Mouse (Mus musculus) left cerebral cortex, adult 9 months (tissue): Measurements from ENCODE around the gene Moap1.
A peak's percentile ranks its signal among the peaks of the same experiment; 100 is the strongest.

Experiments used
- DNase-seq, 2 experiments: peaks; one replicate each; pipeline ENCODE4 v3.0.0; 2022; ENCODE audit warnings: low spot score in 2 of 2

The Moap1 gene

DNA sequence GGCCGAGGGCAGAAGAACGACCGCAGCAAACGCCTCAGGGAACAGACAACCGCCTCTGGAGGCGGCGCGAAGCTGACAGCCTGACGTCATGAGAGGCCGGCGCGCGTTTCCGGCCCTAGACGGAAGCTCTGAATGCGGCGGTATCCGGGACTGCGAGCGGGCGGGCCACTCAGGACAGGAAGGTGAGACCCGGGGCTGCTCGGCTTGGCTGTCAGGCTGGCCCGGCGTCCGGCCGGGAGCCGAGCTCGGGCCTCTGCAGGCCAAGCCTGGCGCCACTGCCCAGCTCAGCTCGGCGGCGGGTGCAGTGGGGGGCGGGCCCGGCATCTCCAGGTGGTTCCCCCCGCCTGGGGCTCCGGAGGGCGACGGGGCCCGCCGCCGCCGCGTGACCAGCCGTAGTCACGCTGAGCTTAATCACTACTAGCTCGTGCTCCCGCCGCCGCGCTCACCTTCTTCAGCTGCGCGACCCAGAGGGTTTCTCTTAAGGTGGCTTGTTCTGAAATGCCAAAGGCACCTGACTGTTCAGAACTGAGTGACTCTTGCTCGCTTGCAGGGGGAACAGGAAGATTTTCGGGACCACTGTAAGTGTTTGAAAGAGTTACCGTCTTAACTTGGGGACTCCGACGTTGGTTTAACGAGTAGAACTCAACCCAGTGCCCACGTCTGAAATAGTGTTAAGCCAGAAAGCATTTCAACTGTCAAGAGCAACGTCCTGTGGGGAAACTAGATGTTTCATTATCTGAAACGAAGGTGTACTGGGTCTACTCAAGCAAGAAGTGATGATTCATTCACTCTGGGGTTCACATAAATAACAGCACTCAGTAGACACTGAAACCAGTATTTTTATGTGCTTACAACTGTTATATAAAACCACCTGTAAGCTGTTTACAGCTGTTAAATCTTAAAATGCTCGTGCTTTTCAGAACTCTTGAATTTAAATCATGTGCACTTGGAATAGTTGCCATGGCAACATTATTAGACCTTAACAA is at the start of gene Moap1, which contains the start of gene Tmem251:
Moap1 (minus strand) TSS at position 73 of the 986 bp plus-strand sequence.
Tmem251 (plus strand) TSS at position 174 of the 986 bp plus-strand sequence.
- peak; percentile 73 to 90 for DNase-seq

GRCm38 (mm10) chr12:102787927-102788326 is 44.5 kb upstream of the Moap1 start:
- DNase-seq: no peak

- DNase-seq: no peak
These were observed 42.1 kb upstream of the Moap1 start for GRCm38 (mm10) chr12:102785593-102785985.

DNA sequence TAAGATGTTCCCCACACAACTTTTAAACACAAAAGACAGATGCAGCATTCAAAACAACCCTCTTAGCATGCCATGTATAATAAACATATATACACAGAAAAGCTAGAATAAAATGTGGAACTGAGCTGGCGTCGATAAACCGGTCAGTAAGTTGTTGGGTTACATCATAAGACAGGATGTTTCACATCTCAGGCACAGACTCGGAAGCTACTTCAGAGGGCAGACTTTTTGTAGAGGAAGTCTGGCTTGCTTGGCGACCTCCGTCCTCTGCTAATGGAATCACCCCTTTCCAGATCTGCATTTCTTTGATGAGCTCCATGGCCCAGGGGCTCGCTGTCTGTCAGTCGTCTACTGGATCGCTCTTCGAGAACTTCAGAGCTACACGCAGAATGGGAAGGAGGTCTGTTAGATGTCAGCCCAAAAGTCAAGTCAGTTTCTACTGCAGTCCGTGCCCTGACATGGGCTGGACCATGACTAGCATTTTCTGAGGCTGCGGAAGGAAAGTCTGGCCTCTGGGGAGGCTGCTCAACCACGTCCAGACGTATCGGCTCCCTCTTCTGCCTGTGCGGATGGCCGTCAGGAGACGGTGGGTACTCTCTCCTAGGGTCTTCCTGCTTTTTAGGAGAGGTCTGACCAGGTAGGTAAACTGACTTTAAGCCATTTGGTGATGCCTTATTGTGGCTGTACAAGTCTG is 41.6 kb upstream of the Moap1 start:
- no peak for DNase-seq

DNA sequence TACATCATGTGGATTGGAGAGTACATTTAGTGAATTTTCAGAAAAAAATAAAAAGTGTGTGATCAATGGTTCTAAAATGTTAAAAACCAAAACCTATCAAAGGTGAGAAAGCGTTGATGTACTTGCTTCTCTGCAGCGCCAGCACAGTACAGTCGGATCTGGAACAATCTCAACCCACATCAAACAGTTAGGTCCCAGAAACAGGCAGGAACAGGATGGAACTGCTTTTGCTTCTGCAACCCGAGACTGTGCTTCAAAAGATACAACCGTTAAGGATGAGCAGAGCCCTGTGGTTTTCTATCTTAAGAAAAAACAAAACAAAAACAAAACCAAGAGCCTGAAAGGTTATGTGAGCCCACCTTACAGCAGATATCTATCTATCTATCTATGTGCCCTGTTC is 39.4 kb upstream of the Moap1 start:
- no peak for DNase-seq

- DNase-seq: no peak
These were observed 36.0 kb upstream of the Moap1 start for GRCm38 (mm10) chr12:102779452-102779851.

- DNase-seq: no peak
These were observed 34.7 kb upstream of the Moap1 start for GRCm38 (mm10) chr12:102778151-102778550.

DNA sequence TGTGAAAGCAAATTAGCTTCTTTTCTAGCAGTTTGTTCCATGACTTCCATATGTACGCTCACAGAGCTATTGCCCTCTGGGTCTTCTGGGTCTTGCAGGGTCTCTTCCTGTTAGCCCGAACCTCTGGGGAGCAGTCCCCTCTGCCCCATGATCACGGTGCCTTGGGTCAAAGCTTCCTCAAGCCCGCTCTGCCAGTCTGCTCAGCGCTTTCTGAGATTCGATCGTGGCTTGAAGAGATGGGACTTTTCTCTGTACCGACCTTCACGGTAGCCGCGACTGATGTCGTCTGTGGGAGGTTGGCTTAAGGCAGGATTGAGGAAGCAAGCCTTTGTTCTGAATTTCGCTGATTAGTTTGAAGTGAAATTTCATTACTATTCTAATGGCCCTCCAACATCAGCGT is 32.6 kb upstream of the Moap1 start:
- no peak for DNase-seq

DNA sequence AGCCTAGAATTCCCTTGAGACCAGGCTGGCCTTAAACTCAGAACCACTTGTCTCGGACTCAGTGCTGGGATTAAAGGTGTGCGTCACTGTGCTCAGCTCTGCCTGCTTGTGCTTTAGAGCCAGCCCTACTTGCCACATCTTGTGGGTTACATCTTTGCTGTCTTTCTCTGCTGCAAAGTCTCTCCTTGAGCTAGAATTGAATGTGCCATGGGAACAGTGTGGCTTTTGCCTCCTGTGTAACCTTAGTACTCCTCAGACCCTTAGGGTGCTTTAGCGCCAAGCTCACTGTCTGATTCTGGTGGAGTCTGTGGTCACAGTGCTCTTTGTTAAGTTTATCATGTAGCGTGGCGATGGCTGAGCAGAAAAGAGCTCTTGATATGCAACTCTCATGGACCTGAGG is 29.2 kb upstream of the Moap1 start:
- no peak for DNase-seq

- DNase-seq: no peak
These were observed 28.1 kb upstream of the Moap1 start for GRCm38 (mm10) chr12:102771601-102772000.

- DNase-seq: no peak
These were observed 25.5 kb upstream of the Moap1 start for GRCm38 (mm10) chr12:102769000-102769399.

- DNase-seq: no peak
These were observed 20.2 kb upstream of the Moap1 start for GRCm38 (mm10) chr12:102763696-102764095.

- no peak for DNase-seq
These were observed 18.2 kb upstream of the Moap1 start for GRCm38 (mm10) chr12:102761668-102762067.

DNA sequence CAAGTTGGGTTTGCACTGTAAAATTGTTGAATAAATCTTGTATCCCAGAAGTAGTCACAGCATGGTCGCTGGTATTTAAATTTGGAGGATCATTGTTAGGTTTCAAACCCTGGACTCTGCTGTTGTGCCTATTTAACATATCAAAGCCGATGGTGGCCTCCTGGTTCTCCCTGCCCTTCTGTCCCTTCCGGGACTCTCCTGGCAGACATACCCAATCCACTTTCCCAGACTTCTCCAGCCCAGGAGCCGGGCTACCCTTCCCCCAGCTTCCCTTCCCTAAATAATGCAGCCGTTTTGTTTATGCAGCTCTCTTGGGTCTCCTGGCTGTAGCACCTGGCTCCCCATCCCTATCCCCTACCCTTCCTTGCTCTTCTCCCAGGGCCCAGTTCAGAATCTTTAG is 15.5 kb upstream of the Moap1 start:
- no peak for DNase-seq

DNA sequence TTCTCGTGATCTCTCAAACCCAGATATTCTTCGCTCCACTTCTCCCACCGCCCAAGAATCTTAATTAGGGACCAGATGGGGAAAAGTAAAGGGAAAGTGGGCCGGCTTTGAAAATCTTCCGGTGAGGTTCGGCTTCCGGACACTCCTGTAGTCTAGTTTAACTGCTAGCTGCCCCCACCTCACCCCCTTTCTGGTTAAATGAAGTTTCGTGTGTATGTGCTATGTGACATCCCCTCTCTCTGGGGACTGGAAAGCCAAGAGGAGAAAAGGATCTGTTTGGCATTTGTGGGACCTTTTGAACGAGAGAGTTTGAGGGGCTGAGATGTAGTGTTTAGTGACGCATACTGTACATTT is 14.9 kb upstream of the Moap1 start, which contains the start of gene Gm20604:
Gm20604 (minus strand) TSS at position 270 of the 354 bp plus-strand sequence.
- DNase-seq: peak in 1 of 2 experiments; percentile 26

DNA sequence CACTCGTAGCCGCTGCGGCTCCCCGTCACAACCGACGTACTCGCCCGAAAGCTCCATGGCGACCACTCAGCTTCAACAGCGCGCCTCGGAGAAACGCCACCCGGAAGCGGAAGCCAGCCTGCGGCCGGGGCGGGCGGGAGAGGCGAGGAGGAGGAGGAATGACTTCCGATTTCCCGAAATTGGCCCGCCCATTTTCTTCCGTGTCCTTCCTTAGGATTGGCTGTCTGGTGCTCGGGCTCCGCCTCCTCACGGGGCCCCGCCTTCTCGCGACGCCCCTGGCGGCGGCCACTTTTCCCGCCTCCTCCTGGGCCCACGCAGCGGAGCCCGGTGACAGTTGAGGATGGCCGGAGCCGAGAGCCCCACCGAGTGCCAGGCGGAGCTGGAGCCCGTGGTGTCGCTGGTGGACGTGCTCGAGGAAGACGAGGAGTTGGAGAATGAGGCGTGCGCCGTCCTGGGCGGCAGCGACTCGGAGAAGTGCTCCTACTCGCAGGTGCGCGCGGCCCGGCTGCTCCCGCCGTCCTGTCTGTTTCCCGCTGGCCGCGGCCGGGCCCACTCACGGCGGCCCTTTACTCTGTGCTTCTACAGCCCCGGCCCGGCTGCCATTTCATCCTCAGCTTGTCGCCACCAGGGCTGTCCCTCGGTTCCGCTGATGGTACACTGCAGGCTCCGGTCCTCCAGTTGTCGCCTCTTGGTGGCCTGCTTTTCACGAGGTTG is 14.4 kb upstream of the Moap1 start, which contains the start of the genes Gm28051, Gon7 and Ubr7:
Gm28051 (minus strand) TSS at position 77 of the 714 bp plus-strand sequence.
Gon7 (minus strand) TSS at position 115 of the 714 bp plus-strand sequence.
Ubr7 (plus strand) TSS at position 279 of the 714 bp plus-strand sequence.
- DNase-seq: peak; percentile 90 to 97

GRCm38 (mm10) chr12:102757055-102757688 is 13.7 kb upstream of the Moap1 start:
- DNase-seq: no peak

DNA sequence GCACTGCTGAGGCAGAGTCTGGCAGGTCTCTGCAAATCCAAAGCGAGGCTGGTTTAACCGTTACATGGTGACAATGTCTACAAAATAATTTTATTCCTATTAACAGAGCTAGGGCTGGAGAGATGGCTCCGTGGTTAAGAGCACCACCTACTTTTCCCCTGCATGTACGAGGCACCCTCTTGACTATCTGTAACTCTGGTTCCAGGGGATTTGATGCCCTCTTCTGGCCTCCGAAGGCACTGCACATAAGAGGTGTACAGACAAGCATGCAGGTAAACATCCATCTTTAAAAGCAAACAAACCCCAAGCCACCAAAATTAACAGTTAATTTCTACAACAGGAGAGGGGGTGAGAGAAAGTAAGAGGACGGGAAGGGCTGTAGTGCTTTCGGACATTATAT is 12.8 kb upstream of the Moap1 start:
- DNase-seq: no peak

GRCm38 (mm10) chr12:102748256-102748655 is 4.8 kb upstream of the Moap1 start:
- DNase-seq: no peak

- DNase-seq: no peak
These were observed 1.4 kb upstream of the Moap1 start for GRCm38 (mm10) chr12:102744839-102745238.

DNA sequence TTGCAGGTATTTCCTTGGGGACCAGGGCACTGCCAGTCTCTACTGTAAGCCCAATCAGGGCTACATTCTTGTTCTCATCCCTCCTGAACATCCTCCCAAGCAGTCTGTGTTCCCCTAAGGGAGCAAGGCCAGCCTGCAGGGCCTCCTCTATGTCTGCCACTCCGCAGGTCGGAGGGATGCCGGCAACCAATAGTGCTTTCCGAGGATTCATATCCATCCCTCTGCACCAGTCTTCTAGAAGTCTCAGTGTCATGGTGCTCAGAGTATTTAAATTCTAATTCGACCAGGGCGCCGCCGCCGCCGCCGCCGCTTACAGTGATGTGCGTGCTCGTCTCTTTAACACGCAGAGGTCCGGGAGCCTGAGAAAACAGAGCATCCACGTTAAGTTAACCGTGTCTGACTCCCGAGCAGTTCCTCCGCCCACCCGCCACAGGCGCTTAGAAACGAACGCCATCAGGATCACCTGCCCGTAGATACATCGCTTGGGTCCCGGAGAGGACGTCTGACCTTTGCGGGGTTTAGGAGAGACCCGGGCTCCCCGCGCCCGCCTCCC is 349 bp downstream of the Moap1 start:
- DNase-seq: peak in 1 of 2 experiments; percentile 43
